Mouse (Mus musculus) kidney, adult 2 months (tissue): ENCODE measurements around the gene Slc29a1. TPM values are rescaled to one million over a fixed set of nuclear protein-coding genes. Genes with fewer than 3 reads are reported as not detected.
A peak's percentile ranks its signal among the peaks of the same experiment; 100 is the strongest.

Experiments
- DNase-seq: peaks from one replicate; pipeline ENCODE4 v3.0.0; 2021
- H3K27ac ChIP-seq: fragments of 200-500 bp; 2 replicates; pipeline ENCODE4 v1.5.1; 2012; ENCODE audit warnings: low read depth, low read length, control low read depth, inconsistent platforms; ENCODE audit not compliant: insufficient read depth
- H3K27me3 ChIP-seq: fragments of 200-500 bp; replicated peaks from 2 replicates; pipeline ENCODE4 v1.6.1; 2012; ENCODE audit warnings: mild to moderate bottlenecking, moderate library complexity, low read length, inconsistent platforms; ENCODE audit not compliant: control insufficient read depth, insufficient read depth
- H3K36me3 ChIP-seq: fragments of 200-500 bp; 2 replicates; pipeline ENCODE4 v1.6.1; 2012; ENCODE audit warnings: mild to moderate bottlenecking, moderate library complexity, low read length, inconsistent platforms; ENCODE audit not compliant: control insufficient read depth, insufficient read depth
- H3K4me1 ChIP-seq: fragments of 200-500 bp; 2 replicates; pipeline ENCODE4 v1.6.1; 2011; ENCODE audit warnings: low read length; ENCODE audit not compliant: control insufficient read depth, insufficient read depth
- H3K4me3 ChIP-seq: fragments of 200-500 bp; 2 replicates; pipeline ENCODE4 v1.5.1; 2011; ENCODE audit warnings: mild to moderate bottlenecking, low read depth, low read length, control low read depth; ENCODE audit not compliant: insufficient read depth
- CTCF ChIP-seq: fragments of 200-500 bp; conservative IDR thresholded peaks from 2 replicates; pipeline ENCODE4 v1.5.1; 2011; ENCODE audit warnings: low read depth, mild to moderate bottlenecking, control low read depth, low read length, moderate library complexity, mixed read lengths; ENCODE audit not compliant: insufficient read depth, insufficient read length
- POLR2A ChIP-seq: fragments of 200-500 bp; IDR thresholded peaks from one replicate; pipeline ENCODE4 v1.6.1; 2011; ENCODE audit warnings: low read depth, low read length, control low read depth
- WGBS: fragments of 180-500 bp; shearing (Covaris S2); methylation state at CpG from one replicate; pipeline ENCODE4 v1.1.7; 2018; 5-methylcytosine and 5-hydroxymethylcytosine counted together
- polyA plus RNA-seq: library from polyadenylated mRNA; depleted of rRNA; stranded (reverse); fragments of >200 nt; gene quantifications from 2 replicates; pipeline ENCODE4 v1.2.3, GENCODE M21; 2012

Slc29a1 gene
- polyA plus RNA-seq, 1 experiment: 89.5 TPM

DNA sequence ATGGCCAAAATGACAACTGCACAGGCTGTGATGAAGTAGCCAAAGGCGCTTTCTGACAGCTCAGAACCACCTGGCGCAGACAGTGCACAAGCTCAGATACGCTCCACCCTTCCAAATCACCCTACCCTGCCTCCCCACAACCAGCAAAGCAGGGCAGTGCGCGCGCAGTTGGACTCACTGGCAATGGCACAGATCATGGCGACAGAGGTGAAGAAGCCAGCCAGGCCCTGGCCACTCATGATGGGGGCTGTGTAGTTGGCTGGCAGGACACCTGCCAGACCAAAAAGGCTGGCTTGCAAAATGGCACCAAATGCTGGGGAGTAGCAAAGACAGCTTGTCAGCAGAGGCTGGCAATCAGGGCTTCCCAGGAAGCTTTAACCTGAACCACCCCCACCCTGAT is 10.2 kb downstream of the Slc29a1 start:
- Histone ChIP-seq H3K27ac (no peak overlapping the region), H3K27me3 (no peaks in the 10 kb centered on the region), H3K4me3 (no peak overlapping the region), H3K36me3 (no peaks in the 10 kb centered on the region), H3K4me1 (peaks cover 22% of the 10 kb centered on the region)
- no peak for DNase-seq
- TF ChIP-seq CTCF: no peak
- no peak for TF ChIP-seq POLR2A
- over 99% methylated on average over 7 of the region's 7 CpGs for WGBS

DNA sequence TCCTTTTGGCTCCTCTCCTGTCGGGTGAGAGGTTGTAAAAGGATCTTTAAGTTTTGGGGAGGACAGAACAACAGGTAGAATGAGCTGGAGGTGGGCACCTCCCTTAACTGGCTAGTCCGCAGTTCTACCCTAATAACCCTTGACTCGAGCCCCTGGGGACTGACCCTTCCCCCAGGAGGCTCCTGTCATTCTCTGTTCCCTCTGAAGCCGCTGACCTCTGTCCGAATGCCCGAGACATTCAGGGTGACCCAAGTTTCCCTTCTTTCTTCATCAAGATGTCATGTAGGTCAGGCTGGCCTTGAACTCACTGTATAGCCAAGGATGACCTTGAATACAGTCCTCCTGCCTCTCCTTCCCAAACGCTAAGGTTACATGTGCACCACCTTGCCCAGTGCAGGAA is 11.0 kb downstream of the Slc29a1 start:
- Histone ChIP-seq H3K27me3 (no peaks in the 10 kb centered on the region), H3K27ac (no peak overlapping the region), H3K4me3 (no peak overlapping the region), H3K4me1 (peaks cover 25% of the 10 kb centered on the region), H3K36me3 (no peaks in the 10 kb centered on the region)
- DNase-seq: no peak
- WGBS: 85% methylated on average over 7 of the region's 7 CpGs
- TF ChIP-seq POLR2A (no peak), CTCF (no peak)

- Histone ChIP-seq H3K4me1 (peaks cover 26% of the 10 kb centered on the region), H3K4me3 (no peak overlapping the region)
Measured at GRCm38 (mm10) chr17:45586449-45586837, 13.0 kb downstream of the Slc29a1 start.

GRCm38 (mm10) chr17:45585725-45586448 is 13.5 kb downstream of the Slc29a1 start:
- TF ChIP-seq POLR2A (no peak), CTCF (no peak)
- H3K4me1 ChIP-seq: peaks cover 27% of the 10 kb centered on the region
- H3K36me3 ChIP-seq: no peaks in the 10 kb centered on the region
- H3K4me3 ChIP-seq: no peak overlapping the region
- WGBS: 86% methylated on average over 23 of the region's 23 CpGs
- H3K27me3 ChIP-seq: no peaks in the 10 kb centered on the region
- no peak for DNase-seq
- H3K27ac ChIP-seq: peak overlapping the region; percentile 92

More at GRCm38 (mm10) chr17:45586449-45586837, 13.0 kb downstream of the Slc29a1 start:
- Histone ChIP-seq H3K27ac (peak overlapping the region; percentile 92; the same call in 1 of the 2 replicates), H3K36me3 (no peaks in the 10 kb centered on the region), H3K27me3 (no peaks in the 10 kb centered on the region)
- TF ChIP-seq POLR2A (no peak), CTCF (peak; percentile 55)
- WGBS: 94% methylated on average over 3 of the region's 3 CpGs
- no peak for DNase-seq

DNA sequence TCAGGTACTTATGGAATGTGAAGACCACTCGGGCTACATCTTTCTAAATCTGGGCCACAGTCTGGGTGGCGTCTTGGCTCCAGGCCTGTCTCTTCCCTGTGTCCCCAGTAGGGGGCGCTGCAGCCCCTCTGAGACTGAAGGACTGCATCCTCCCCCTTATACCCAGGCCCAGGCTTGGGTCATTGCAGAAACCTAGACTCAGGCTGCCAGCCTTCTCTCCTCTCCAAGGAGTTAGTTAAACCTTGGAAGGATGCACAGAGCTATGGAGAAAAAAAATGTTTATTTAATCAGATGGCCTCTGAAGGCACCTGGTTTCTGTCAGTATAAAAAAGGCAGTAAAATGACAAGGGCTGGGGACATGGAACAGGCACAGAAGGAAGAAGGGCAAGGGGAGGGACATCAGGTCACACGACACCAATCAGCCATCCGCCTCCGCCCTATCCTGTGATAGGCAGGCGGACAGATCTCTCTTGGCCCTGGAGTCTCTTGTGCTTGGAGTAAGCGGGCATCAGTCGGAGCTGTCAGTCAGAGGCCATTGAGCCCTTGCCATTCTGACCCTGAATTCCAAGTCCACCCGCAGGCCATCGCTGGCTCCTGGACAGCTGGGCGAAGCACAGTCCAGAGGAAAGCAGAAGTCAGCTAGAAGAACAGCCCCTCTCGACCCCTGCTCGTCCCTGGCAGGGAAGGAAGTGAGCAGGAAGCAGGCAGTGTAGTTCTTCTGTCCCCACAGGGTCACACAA is 14.3 kb downstream of the Slc29a1 start:
- Histone ChIP-seq H3K4me3 (no peak overlapping the region), H3K27ac (peak overlapping the region; percentile 92), H3K4me1 (peaks cover 26% of the 10 kb centered on the region), H3K36me3 (no peaks in the 10 kb centered on the region), H3K27me3 (no peaks in the 10 kb centered on the region)
- WGBS: 20% methylated on average over 14 of the region's 14 CpGs
- peak; percentile 86 for DNase-seq
- TF ChIP-seq CTCF (peak; percentile 75), POLR2A (no peak)

- peaks cover 26% of the 10 kb centered on the region for H3K4me1 ChIP-seq
- DNase-seq: peak; percentile 94
- no peaks in the 10 kb centered on the region for H3K27me3 ChIP-seq
- no peaks in the 10 kb centered on the region for H3K36me3 ChIP-seq
- H3K4me3 ChIP-seq: no peak overlapping the region
- TF ChIP-seq CTCF (no peak), POLR2A (no peak)
- H3K27ac ChIP-seq: peak overlapping the region; percentile 92
- 35% methylated on average over 12 of the region's 12 CpGs for WGBS
Measured at GRCm38 (mm10) chr17:45584096-45584896, 15.1 kb downstream of the Slc29a1 start.

DNA sequence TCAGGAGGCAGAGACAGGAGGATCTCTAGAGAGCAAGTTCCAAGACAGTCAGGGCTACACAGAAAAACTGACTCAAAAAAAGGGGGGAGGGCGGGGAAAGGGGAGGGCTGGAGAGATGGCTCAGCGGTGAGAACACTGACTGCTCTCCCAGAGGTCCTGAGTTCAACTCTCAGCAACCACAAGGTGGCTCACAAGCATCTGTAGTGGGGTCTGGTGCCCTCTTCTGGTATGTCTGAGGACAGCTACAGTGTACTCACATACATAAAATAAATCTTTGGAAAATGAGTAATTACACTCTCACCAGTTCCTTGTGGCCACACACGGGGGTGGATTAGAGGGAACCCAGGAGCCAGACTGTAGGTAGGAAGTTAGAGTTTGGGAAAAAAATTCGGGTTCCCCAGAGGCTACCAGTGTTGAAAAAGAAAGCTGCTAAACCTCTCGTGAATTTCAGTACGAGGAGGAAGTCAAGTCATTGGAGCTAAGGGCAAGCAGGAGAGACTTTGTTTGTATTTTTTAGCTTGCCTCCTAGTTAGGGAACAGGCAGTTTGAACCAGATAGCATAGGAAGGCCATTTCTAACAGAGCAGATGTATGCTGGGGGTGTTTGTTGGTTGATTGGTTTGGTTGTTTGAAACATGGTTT is 16.6 kb downstream of the Slc29a1 start:
- 0 out of 2 replicates have a peak overlapping the region, but pooled peaks have one; percentile 24 for H3K27ac ChIP-seq
- no peak for DNase-seq
- no peaks in the 10 kb centered on the region for H3K36me3 ChIP-seq
- no peaks in the 10 kb centered on the region for H3K27me3 ChIP-seq
- no peak overlapping the region for H3K4me3 ChIP-seq
- peak; percentile 64 for TF ChIP-seq CTCF
- no peak for TF ChIP-seq POLR2A
- WGBS: 41% methylated on average over 6 of the region's 6 CpGs
- peaks cover 26% of the 10 kb centered on the region for H3K4me1 ChIP-seq
